Mouse (Mus musculus) lung, postnatal 14 days (tissue): ENCODE measurements around the gene Dok5.
A peak's percentile ranks its signal among the peaks of the same experiment; 100 is the strongest.

Source experiments
- DNase-seq: peaks from one replicate; pipeline ENCODE4 v3.0.0; 2021

Gene Dok5

DNA sequence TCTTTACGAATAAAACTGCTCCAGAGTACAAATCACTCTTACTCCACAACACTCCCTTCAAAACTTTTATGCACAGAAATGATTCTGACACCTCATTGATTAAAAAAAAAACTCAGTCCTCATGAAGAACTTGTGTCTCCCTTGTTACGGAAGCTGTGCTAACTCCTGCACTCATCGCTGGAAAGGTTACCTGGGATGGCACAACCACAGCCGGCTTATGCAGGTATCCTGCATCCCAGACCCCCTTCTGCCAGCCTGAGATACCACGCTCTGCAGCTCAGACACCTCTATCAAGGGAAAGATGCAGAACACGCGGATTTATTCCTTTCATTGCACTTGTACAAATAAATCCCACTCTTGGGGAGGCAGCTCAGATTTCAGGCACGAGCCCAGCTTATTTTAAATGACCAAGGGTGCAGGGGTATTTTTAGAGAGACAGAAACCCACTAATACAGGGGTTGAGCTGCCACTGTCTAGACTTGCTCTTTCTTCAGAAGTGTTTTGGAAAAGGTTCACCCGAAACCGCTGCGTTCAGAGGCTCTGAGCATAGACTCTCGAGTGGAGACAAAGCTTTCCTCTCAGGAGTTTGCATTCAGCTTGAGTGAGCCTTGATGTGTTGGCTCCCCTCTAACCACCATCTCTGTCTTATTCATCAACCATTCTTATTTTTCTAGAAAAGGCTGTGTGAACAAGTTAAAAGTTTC is 76.1 kb downstream of the Dok5 start:
- DNase-seq, result no peak

DNA sequence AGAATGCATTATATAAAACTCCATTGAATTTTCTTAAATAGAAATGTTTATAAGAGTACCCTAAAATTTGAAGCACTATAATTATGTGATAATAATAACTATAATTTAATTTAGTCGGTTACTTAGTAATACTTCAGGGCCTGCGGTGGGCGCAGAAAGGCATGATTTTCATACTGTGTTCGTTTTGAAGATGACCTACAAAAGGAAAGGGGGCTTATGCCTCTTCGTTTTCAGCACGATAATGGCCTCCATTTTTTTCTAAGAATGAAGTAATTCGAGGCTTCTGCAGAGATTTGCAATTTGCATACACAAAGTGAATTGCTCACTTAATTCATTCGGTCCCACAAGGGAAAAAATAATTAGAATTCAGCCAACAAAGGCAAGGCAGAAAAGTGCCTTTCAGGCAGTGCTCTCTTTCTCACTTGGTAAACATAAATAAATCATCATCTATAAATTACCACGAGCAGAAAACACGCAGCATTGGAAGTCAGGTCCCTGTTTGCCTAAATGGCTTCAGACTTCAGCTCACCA is 76.7 kb downstream of the Dok5 start:
- no peak for DNase-seq

DNA sequence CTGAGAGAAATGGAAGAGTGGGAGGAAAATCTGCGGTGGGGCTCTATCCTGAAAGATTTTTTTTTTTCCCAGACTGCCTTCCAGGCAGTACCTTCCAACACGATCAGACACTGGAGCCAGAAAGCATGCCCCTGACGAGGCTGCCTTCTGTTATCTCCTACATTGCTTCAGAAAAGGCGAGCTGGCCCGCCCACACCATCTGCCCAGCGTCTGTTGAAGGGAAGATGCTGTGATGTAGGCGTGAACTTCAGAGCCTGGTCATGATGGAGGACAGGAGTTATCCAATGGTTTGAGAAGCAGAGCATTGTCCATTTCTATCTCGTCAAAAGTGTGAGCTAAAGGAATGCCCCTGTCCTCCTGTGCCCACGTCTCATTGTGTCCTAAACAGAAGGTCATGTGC is 79.7 kb downstream of the Dok5 start:
- no peak for DNase-seq

DNA sequence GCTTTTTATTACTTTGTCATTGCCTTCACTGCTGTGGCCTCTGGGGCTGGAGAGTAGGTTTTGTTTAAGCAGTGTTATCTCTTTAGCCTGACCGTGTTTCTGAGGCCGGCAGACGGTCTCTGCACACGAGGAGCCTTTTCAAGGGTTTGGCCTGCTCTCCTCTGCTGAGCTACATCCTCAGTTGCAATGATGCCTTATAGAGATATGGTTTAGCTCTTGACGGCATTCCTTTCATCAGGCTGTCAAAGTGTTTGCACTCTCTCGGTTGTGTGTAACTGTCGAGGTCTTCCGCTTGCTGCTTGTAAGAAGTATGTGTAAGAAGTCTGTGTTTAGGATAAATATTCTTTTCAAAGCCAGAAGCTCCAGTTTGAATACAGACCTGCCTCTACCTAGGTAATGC is 84.7 kb downstream of the Dok5 start:
- DNase-seq, result no peak

DNA sequence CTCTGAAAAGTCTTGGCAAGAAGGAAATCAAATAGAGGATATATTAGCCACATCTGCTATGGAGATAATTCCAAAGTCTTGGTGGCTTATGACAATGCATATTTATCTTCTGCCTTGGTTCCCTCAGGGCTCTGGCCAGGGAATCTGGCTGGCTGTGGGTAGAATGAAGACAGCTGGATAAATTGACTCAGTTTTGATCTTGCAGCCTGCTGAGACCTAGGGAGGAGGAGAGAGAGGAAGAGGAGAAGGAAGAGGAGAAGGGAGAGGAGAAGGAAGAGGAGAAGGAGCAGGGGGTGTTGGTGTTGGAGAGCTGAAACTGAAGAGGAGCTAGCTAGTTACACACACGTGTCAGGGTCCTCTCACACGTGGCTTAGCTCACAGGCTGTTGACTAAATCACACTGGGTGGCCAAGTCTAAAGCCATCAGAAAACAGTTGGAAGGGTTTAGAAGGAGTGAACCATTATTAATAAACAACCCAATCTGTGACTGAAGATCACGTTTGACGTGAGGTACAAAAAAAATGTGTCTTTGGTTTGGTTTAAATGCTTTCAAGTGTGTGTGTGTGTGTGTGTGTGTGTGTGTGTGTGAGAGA is 85.6 kb downstream of the Dok5 start:
- DNase-seq, result no peak

DNA sequence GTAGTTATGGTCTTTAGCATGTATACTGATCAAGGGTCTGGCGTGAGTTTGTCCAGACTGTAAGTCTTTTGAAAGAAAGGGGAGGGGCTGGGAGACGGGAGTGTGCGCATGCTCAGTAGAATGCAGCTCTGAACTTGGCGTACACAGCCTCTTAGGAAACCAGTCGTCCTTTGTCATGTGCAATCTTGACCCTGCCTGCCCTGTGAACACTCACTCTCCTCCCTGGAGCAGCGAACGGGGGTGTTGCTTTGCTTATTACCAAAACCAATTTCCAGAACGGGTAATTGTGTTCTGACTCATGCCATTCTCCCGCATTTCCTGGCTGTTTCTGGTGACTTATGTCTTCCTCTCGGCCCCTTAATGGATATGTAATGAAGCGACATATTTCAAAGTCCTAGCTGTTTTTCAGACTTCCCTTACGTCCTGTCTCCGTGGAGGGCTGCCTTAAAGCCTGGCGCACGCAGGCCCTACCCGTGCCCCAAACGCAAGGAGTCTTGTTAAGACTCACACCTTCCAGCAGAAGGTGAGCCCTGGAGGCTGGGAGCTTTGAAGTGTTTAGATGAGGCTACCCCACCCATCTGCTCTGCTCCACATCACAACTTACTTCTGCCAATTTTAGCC is 95.3 kb downstream of the Dok5 start:
- peak; percentile 60 for DNase-seq

DNA sequence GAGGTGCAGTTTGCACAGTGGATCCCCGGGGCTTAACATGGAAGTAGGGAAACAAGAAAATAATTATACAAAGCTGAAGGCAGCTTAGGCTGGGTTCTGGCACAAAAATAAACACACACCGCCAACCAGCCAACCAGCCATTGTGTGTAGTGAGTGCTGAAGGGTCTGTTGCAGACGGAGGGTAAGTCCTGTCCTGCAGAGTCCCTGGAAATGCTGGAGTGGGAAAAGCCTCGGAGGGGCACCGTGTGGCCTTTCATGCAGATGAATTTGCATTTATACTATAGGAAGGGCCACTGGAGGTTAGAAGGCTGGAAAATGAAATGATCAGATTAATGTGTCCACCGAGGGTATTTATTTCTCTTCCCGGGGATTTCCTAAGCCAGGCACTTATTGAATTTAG is 97.2 kb downstream of the Dok5 start:
- no peak for DNase-seq

DNA sequence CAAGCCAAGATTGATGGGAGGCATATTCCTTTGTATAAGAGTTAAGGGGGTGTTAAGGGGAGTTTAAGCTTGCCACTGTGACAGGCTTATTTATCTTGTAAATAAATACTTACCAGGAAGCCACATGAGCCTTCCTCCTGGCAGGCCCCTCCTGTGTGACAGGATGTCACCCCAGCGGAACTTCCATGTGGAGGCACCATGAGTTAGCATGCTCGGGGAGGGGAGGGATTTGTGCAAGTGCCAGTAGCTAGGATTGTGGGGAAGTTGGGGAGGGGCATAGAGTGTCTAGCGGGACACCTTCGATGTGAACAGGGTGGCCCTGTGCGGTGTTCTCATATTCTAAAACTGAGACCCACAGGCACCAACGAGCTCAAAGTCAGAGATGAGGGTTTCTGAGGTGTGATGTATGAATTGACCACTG is 97.6 kb downstream of the Dok5 start:
- no peak for DNase-seq

DNA sequence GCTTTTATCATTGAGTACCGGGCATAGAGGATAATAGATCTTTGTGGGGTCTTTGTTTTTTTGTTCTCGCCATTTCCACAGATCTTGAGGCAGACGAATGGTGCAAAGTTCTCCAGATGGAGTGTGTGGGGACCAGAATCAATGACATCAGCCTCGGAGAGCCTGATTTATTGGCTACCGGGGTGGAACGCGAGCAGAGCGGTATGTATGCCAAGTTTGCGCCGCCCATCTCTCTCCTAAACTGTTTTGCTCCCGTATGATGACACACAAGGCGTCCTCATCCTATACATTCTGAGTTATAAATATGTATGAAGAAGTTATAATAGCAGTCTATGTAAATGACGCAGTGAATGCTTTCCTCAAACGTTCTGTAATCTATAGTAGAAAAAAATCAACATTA is 98.4 kb downstream of the Dok5 start:
- DNase-seq, result no peak

DNA sequence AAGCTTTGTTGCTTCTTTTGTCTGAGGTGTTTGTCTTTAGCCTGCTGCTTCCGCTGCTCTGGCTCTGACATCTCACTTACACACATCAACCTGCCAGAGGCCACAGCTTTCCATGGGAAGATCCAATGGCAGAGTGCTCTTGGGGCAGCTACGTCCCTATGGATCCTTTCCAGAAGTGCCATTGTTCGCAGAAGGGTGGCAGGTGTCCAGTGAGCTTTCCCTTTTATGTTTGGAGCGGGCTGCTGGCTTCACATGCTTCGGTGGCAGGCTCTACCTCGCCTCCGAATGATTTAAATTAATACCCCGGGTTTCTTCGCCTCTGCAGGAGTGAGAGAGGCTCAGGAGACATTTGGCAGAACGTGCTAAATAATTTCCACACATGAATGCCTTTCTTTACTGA is 105.3 kb downstream of the Dok5 start:
- no peak for DNase-seq

DNA sequence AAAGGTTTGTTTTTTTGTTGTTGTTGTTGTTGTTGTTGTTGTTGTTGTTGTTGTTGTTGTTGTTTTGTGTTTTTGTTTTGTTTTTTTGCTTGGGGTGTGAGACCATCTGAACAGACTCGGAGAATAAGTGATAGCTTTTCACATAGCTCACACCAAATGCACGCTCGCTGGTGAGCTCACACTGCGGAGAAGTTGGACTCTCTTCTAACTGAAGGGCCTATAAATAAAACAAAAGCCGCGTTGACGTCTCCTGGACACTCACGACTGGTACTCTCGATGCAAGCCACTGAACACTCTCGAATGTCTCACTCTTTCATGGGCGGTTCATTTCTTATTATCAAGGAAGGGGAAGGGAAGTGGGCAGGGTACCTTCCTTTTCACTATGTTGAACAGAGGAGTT is 105.8 kb downstream of the Dok5 start:
- no peak for DNase-seq

DNA sequence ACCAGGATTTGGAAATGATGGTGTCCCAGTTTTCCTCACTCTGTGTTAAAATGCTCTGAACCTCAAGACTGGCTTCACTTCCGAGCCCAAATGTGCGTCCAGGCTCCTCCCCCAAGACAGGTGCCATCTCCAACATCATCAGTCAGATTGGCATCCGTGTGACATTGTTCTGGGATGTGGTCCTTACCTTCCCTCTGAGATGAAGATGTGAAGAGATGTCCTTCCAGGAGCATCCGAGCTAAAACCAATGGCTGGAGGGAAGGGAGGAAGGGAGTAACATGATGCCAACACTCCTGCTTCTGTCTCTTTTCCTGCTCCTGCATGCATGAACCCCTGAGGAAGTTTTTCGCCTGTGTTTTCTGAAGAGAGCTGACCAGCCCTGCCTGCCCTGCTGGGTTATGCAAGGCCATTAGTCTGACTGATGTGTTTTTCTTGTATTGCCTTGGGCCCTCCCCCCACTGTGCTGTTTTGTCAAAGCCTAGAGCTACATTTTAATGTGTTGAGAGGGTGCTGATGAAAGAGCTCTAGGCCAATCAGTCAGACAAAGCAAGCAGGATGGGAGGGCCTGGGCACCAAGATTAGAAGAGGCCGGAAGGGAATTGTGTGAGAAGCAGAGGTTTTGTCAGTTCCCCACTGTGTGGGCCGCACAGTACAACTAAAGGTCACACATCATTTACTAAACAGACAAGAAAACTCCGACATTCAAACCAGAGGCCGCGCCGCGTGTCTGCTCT is 106.4 kb downstream of the Dok5 start:
- no peak for DNase-seq

DNA sequence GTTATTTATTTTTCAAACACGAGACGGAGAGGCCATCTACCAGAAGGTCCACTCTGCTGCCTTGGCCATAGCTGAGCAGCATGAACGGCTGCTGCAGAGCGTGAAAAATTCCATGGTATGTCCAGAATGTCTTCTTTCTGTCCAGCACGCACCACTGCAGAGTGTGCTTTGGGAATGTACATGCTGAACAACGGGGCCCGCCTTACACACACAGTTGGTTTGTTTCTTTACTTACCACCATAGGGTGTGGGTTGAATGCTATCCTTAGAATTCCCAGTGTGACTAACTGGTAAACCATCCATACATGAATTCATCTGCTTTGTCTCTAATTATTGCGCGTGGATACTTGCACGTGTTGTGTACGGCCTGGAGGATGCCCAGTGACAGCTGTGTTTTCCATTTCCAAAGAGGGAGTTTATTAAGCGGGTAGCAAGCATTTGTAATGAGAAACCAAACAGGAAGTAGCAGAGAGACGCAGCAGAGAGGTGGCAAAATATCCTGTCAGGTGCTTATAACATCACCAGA is 109.9 kb downstream of the Dok5 start:
- no peak for DNase-seq

DNA sequence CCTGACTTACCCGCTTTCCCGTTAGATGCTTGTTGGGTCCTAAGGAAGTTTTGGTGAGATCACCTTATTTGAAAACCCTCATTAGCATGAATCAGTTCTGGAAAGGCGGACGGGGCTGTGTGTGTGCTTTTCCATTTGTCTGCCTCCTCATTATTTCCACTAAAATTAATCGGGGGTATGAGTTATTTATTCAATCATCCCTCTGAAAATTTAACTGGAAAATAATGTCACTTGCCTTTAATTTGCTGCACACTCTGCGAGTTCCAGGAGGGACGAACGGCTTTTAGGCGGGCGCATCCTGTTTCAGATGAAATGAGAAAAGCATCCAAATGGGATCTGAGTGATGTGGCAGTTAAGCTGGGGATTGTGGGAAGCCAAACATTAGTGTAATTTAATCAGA is 113.9 kb downstream of the Dok5 start:
- no peak for DNase-seq

DNA sequence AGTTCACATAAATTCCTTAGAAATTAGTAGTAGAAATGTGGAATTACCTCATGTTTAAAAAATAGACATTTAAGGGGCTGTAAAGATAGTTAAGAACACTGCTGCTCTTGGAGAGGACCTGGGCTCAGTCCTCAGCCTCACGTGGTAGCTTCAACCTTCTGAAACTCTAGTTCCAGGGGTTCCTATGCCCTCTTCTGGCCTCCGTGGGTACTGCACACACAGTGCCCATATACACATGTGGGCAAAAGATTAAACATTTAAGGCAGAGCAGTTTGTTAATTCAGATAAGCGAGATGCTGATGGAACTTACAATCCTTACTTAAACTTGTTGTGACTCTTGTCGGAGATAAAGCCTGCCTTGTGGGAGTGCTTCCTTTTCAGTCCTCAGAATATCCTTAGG is 118.5 kb downstream of the Dok5 start:
- no peak for DNase-seq

DNA sequence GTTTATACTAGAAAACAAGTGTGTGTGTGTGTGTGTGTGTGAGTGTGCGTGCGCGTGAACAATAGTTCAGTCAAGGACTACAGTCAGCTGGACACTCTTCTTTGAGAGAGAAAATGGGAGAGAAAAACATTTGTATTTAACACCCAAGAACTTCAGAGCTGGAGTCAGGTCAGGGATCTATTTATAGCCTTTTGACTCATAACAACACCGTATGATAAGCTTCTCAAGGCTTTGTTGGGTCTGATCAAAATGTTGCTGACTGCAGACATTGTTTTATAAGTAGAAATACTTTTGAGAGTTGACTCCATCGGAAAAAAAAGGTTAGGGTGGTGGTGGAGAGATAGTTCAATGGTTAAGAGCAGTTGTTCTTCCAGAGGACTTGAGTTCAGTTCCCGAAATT is 120.7 kb downstream of the Dok5 start:
- no peak for DNase-seq

DNA sequence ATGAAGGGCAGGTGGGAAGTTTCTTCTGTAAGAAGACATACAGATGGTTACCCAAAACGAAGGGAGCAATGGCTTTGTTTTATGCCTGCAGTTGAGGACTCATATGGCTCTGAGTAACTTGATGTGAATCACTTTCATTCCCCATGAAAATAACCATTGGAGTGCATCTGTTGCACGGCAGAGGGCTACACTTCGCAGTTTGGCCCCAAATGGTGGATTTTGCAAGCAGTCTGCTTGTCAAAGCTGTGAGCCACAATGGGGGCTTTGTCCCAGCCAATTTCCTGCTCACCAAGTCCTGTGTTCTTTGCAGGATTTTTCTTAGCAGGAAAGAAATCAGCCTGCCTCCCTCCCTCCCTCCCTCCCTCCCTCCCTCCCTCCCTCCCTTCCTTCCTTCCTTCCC is 123.6 kb downstream of the Dok5 start:
- DNase-seq, result no peak

DNA sequence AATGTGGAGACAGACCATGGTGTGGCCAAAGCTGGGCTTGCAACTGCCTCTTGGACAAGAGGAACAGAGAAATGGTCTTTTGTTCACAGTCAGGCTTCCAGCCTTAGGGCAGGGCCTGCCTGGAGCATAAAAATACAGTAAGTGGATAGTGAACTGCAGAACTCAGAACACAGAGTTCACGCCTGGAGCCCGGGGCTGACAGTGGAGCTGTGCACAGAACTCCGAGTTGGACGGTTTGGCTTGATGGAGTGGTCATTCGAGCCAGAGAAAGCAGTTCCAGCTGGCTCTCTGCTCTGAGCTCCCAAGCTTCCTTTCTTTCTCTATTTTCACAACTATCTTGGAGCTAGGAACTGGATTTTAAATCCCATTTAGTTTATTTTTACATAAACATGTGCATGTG is 124.5 kb downstream of the Dok5 start:
- peak; percentile 28 for DNase-seq

DNA sequence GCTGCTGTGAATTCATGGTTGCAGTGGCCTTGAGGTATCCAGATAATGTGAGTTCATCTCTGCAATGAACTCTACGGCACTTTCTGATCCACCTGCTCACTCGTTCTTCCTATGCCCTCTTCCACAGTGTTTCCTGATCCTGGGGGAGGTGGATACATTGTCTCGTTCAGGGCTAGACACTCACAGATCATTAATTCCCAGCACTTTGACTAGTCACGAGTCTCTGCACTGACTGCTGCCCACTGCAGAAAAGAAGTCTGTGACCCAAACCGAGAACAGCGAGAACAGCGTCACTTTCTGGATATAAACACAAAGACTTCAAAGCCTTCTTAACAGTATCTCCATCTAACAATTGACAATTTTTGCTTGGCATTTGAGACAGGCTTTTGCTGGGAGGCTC is 125.9 kb downstream of the Dok5 start:
- DNase-seq, result no peak

DNA sequence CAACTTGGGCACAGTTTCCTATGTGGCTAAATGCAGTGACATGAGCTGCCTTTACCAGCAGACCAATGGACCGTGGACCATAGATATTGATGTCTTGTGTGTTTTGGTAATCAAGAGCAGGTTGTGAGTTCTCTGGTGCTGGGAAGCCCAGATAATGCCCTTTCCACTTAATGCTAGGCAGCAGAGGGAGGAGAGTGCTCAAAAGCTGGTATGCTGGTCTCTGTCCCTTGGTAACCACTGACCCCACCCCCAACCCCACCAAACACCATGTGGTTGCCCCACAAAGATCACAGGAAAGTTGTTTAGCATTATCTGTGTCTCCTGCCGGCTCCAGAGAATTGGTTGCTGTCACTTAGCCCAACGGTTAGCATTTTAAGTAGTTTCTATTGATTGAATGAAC is 127.0 kb downstream of the Dok5 start:
- no peak for DNase-seq

DNA sequence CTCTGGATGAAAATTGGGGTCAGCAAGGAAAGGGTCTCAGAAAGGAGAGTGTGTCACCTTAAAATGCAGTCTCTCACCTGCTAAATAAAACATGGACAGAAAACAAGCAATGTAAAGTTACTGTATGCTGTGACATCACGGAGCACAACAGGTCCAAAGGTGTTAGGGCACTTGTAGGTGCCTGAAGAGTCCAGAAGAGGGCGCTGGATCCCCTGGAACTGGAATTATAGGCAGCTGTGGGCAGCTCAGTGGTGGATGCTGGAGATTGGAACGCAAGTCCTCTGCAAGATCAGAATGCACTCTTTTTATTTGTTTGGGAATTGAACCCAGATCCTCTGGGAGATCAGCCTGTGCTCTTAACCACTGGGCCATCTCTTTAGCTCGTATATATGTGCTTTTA is 129.0 kb downstream of the Dok5 start:
- DNase-seq, result no peak

DNA sequence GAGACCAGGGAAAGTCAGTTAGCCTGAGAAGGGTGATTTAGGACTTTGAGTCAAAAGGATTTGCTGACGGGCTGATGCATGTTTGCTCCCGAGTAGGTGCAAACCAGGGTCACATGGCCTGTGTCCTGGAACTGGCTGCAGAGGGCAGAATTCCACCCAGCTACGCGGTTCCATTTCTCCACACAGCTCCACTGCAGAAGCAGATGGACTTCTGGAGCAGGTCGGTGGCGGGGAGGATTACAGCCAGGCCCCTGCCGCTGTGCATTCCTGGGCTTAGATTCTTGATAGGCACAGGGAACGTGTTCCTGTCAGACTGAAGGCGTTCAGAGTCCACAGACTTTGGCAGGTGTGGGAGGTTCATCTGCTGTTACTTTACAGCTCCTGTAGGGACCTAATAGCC is 131.2 kb downstream of the Dok5 start:
- DNase-seq, result no peak

DNA sequence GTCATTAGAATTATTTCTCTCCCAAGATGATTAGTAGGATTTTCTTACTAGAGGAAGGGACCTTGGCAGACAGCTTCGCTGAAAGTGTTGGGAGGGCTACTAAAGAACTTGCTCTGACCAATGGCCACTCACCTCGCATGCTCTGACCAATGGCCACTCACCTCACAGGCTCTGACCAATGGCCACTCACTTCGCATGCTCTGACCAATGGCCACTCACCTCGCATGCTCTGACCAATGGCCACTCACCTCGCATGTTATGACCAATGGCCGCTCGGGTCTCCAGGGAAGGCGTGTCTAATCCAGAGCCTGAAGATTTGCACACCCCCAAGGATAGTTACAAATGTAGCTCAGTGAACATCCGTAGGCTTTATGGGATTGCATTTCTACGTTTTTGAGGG is 131.6 kb downstream of the Dok5 start:
- no peak for DNase-seq

DNA sequence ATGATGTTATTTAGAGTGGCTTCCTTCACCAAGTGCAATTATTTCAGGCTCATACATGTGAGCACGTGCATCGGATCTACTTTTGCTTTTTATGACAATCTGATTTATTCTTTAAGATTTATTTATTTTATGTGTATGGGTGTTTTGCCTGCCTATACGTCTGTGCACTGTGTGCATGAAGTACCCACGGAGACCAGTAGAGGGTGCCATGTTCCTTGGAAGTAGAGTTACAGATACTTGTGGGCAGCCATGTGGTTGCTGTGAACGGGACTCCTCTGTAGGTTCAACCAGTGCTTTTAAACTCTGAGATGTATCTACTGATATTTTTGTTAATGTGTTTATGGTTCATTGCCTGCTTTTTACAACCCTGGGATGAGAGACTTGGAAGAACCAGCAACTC is 132.4 kb downstream of the Dok5 start:
- no peak for DNase-seq
